Mouse (Mus musculus) gastrocnemius, postnatal 14 days (tissue): ENCODE results near the gene Cnot10. TPM values are rescaled to one million over a fixed set of nuclear protein-coding genes. Genes with fewer than 3 reads are reported as not detected.

Experiments
- DNase-seq: peaks from one replicate; pipeline ENCODE4 v3.0.0; 2021; ENCODE audit warnings: mixed read lengths
- intact Hi-C: fragments of 180-260 bp; cut with DNase I; formaldehyde crosslinking; loops from one replicate; pipeline ENCODE4 v1.15.1; 2025; ENCODE audit warnings: low total_unique reads
- total RNA-seq, 2 experiments: library from RNA; stranded (reverse); gene quantifications; 2 replicates each; pipeline ENCODE4 v1.2.3; 2021

Gene Cnot10
- total RNA-seq, 2 experiments from 2014 or later: 15.3 to 15.4 TPM

DNA sequence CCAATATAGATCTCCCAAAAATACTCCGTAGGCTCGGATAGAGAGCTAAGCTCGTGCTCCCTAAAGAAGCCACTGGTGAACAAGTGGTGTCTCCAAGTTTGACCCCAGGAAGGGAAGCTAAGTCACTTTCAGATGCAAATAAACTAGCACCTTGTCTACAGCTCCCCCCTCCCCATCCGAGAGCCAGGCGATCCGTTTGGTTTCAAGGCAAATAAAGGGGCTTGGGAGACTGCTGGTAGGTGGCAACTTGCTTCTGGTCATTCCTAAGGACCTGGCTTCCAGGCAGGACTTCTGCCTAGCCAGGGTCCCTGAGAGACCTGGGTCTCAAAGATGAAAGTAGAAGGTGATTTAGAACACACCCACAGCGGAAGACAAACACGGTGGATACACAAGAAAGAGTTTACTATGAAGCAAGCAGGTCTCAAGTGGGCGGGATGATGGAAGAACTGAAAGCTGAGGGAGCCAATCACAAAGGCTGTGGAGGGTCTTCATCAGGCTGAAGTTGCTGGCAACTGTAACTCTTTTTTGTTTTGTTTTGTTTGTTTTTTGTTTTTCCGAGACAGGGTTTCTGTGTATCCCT is 83.6 kb downstream of the Cnot10 start:
- DNase-seq: no peak
- intact Hi-C loops: no loop called here

DNA sequence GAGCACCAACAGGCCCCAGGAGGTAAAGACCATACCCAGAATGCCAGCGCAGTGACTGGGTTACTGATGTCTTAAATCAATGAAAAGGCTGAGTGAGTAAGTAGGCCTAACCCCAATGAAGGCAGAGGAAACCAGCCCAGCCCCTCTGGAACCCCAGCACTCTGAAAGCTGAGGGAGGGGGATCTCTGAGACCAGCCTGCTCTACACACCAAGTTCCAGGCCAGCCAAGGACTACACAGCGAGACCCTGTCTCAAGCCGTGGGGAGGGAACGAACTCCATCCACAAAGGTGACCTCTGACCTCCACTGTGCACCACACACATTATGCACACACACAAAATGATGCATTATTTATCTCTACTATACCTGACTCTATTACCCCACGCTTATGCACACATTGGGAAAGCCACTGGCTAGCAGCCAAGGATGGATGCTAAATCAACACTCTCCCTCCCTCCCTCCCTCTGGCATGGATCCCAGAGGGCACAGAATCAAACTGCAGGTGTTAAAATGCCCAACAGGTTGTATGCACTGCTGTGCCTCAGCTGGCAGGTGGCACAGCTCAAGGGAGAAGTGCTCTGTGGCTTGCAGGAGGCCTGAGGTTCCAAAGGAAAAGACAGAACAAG is 85.5 kb downstream of the Cnot10 start:
- DNase-seq: no peak
- intact Hi-C loops: no loop called here

DNA sequence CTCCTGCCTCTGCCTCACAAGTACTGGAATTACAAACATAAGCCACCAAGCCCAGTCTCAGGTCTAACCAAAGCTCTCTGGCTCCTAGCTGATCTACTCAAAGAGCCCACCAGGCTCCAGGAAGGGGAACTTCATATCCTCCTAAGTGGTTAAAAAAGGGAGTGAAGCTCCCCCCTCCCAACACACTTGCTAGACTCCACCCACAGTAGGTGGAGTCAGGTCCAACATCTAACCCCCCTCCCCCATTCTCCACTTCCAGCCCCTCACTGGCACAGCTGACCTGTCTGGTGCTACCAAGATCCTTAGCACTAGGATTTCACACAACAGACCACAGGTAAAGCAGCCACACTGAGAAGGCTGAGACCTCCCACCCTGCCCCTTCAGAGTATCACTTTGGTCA is 86.2 kb downstream of the Cnot10 start:
- intact Hi-C loops: no loop called here
- no peak for DNase-seq

DNA sequence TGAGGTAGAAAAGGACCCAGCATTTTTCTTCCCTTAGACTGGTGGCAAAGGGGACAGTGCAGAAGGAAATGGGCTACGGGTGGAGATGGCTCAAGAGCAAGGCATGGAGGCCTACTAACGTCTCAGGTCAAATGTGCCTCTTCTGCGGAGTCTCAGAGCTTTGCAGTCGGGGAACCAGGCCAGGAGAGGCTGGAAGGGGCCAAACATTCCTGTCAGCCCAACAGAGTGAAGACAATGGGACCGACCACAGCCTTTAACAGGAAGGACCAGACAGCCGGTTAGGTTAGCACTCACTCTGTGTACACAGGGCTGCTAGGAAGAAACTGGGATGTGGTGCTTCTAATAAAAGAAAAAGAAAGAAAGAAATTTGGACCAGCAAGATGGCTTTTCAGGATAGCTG is 90.0 kb downstream of the Cnot10 start:
- no peak for DNase-seq
- intact Hi-C loops: no loop called here

DNA sequence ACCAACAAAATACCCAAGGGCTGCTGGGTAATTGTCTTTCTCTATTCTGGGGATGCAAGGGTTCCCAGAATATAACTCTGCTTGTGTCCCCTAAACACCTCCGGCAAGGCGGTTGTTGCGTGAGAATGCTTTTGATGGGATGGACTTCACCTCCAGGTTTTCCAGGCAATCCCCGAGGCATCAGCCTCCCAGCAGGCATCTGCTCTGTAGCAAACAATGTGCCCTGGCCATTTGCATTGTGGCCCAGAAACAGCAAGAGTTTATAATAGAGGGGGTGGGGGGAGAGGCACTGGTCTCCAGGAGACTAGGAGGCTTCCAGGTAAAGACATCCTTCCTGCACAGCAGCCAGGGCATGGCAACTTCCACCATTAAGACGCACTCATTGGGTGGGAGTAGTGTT is 90.9 kb downstream of the Cnot10 start:
- intact Hi-C loops: no loop called here
- no peak for DNase-seq

DNA sequence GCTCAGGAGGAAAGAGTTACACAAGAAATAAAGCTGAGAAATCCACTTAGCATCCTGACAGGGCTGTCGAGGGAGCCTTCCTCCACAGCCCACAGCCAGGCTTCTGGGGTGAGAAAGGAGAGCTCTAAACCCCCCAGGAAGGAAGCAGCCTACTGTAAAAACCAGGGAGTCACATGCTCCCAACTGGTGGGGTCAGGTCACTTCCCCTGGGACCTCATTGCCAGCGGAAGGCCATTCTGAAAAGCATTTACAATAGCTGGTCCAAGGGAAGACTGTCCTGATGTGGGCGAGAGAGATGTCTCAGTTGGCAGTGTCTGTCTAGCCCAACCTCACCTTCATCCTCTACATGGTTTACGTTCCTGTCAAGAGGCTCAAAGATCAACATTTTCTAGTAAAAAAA is 91.5 kb downstream of the Cnot10 start:
- intact Hi-C loops: no loop called here
- DNase-seq: no peak

DNA sequence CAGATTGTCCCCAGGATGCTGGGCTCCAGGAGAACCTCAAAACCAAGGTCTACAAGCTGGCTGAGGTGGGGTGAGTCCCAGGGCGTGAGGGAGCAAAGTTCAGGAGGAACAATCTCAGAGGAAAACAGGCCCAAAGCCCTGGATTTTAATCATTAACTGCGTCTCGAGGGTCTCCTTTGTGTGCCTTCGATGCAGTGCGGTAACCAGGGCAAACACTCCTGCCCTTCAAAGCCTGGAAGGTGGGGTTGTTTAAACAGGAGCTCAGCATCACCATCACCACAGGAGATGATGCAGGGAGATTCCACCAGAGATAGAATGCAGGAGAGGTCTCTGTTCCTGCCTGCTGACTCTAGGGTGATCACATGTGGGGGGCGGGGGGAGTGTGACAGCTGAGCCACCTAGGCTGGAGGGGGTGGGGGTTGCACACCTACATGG is 92.3 kb downstream of the Cnot10 start:
- no peak for DNase-seq
- intact Hi-C loops: no loop called here

DNA sequence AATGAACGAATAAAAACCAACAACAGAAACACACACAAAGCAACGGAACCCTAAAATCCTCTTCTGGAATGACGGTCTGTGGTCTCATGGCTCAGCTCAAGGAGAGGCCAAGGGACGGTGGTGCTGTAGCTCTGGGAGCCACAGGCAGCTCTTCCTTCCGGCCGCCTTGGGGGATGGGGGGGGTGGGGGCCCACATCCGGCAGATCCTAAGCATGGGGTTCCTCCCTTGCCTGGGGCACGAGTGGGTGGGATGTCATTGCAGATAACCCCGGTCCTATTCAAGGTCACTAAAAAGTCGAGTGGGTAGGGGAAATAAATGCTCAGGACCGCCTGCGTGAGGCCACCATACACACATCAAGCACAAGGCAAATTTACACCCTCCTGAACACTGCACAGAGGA is 93.2 kb downstream of the Cnot10 start:
- DNase-seq: no peak
- intact Hi-C loops: no loop called here

DNA sequence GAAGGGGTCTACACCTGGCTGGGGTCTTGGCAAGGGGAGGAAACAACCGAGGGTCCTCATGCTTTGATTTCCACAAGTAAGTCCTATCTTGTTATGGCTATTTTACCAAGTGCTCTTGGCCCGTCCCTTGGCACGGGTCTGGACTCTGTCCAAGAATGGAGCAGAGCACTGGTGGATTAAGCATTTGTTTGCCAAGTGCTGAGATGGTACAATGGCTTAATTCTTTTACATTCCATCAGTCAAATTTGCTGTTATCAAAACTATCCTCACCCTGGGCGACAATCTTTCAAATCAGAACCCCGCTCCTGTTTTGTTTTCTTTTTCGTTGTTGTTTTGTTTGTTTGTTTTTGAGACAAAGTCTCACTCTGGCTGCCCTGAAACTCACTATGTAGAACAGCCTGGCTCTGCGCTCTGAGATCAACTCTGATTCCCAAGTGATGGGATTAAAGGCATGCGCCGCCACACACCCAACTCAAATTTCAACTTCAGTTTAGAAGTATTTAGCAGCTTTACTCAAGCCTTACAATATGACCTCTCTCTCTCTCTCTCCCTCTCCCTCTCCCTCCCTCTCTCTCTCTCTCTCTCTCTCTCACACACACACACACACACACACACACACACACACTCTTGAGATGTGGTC is 95.1 kb downstream of the Cnot10 start:
- intact Hi-C loops: no loop called here
- DNase-seq: no peak

DNA sequence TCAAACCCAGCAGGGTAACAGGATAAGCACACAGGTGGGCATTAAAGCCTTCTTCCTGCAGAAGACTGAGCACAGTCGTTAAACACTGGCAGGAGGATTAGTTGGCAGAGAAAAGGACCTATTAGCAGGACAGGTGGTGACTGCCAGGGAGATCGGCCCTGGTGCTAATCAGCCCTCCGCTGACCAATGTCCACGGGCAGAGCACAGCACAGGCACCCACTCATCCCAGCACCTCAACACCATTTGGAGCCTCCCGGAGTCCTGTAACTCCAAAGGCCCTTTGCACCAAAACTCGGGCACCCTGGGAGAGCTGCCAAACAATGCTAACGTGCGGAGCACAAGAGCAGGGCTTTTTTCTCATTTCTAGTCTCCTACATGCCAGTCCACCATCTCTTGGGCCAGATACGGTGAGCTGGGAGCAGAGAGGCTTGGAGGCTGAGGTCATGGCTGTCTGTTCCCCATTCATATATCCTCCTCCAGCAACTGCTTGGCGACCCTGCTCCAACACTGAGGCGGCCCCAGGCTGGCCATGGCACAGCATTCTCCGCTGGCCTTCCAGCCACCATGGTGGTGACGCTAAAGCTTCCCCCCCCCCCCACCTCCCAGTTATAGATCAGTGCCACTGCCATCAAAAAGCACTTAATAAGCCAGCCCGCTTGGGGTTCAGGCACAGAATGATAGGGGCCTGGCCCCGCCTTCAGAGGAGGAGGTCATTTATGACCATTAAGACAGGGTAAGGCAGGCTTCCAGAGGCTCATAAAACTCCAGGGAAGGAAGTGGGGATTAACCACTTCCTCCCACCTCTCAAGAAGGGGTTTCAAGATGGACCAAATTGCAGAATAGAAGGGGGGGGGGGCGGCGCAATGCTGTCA is 95.9 kb downstream of the Cnot10 start:
- intact Hi-C loops: no loop called here
- no peak for DNase-seq

DNA sequence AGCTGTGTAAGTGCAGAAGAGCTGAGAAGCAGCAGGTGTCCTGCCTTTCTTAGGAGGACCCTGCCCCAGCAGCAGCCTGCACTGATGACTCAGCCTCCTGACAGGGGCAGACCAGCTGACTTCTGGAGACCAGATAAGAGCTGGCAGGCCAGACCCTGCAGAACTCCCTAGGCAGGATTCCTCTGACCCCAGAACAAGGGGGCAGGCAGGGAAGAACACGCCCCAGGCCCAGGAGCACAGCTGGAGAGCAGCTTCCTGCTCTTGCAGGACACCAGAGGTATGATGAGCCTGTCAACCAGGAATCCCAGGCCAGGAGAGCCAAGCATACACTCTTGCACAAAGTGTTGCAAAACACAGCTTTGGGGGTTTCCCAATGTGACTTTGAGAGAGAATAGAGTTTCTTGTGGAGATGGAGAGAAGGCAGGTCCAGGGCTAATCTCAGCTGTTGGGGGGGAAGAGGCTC is 98.7 kb downstream of the Cnot10 start:
- DNase-seq: no peak

DNA sequence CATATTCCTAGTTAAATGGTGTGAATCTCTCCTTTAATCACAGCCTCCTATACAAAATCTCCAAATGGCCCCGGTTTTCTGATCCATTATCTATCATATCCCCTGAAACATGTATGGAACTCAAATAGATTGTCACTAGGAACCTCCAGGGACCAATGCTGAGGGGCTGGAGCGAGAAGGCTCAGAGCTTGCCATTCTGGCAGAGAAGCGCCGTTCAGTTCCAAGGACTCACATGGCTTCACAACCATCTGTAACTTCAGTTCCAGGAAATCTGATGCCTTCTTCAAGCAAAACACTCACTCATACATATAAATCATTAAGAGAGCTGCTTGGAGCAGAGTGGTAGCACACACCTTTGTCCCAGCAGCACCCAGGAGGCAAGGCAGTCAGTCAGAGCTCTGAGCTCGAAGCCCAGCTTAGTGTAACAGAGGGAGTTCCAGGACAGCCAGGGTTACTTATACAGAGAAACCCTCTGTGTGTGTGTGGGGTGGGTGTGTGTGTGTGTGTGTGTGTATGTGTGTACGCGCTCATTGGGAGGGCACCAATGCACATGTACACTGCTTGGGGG is 100.9 kb downstream of the Cnot10 start:
- intact Hi-C loops: no loop called here
- DNase-seq: peak; percentile 38

More for the DNA sequence above, 98.7 kb downstream of the Cnot10 start:
- intact Hi-C loops: no loop called here

DNA sequence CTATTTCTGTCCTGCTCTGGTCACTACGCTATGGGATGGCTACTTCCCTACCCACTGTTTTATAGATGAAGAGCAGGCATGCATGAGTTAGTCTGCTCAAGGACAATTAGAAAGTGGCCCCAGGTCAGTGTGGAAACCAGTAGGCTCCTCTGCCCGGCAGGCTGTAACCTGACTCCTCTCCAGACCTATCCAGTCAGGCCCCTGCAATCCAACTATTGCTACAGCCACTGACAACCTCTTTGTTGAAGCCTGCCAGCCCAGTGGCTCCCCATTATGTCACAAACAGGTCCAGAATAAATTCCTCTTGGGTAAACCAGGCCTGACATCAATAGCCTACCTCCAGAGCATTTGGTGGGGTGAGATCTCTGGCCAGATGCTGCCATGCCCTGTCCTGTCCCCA is 103.4 kb downstream of the Cnot10 start:
- DNase-seq: no peak
- intact Hi-C loops: no loop called here

Other genes with a start within 250 kb of the Cnot10 start
- 10 to 100 TPM; 33.4 to 43.6 TPM for gene Crtap, start 249.5 kb downstream of the Cnot10 start, total RNA-seq
- gene Glb1, start 239.1 kb downstream of the Cnot10 start, total RNA-seq: 10 to 100 TPM in 1 of 2 experiments, 1 to 10 TPM in 1; 9.9 to 10.3 TPM
- gene Tmppe, start 239.1 kb downstream of the Cnot10 start, total RNA-seq: 1 to 10 TPM; 1.8 to 2.3 TPM
- not detected for gene Ccr4, start 135.3 kb downstream of the Cnot10 start, total RNA-seq
- not detected for gene C130032M10Rik, start 124.5 kb downstream of the Cnot10 start, total RNA-seq
- not detected for gene Trim71, start 75.8 kb downstream of the Cnot10 start, total RNA-seq
- 10 to 100 TPM; 31.3 to 34.1 TPM for gene Dync1li1, start 48.6 kb upstream of the Cnot10 start, total RNA-seq
- 10 to 100 TPM; 11.2 to 14.2 TPM for gene Cmtm6, start 90.9 kb upstream of the Cnot10 start, total RNA-seq
- 10 to 100 TPM in 1 of 2 experiments, 1 to 10 TPM in 1; 7.3 to 10.6 TPM for gene Cmtm7, start 141.7 kb upstream of the Cnot10 start, total RNA-seq
- gene Cmtm8, start 204.0 kb upstream of the Cnot10 start, total RNA-seq: 1 to 10 TPM; 2.8 to 3.7 TPM